Mouse (Mus musculus): ENCODE measurements around the gene Slc17a9. TPM values are rescaled to one million over a fixed set of nuclear protein-coding genes. Genes with fewer than 3 reads are reported as not detected.

The Slc17a9 gene
- total and polyA plus RNA-seq, 3 experiments: 6.7 to 16.1 TPM; not detected in 1

- Histone ChIP-seq H3K4me3 (ENCODE audit: control insufficient read depth in 1 of 2, insufficient read depth in 1 of 2, low read depth in 2 of 2, low read length in 2 of 2) (peak overlapping the region in 1 of 2 experiments; percentile 86; a peak in 2 of 4 replicates), H3K27ac (ENCODE audit: control insufficient read depth, low read depth, low read length) (peak overlapping the region; percentile 83), H3K9me3 (replicated peaks; ENCODE audit: insufficient read depth, low read length) (no peaks in the 10 kb centered on the region), H3K4me1 (ENCODE audit: control insufficient read depth in 1 of 2, insufficient read depth in 2 of 2, low read length in 2 of 2) (peaks cover 4 to 16% of the 10 kb centered on the region in 2 experiments), H3K9ac (ENCODE audit: control insufficient read depth, low read depth, low read length, poor library complexity, severe bottlenecking) (peak overlapping the region; percentile 95; the same call in 1 of the 2 replicates), H3K36me3 (ENCODE audit: control insufficient read depth in 1 of 2, insufficient read depth in 2 of 2, low read length in 2 of 2) (peaks cover 9 to 32% of the 10 kb centered on the region in 2 experiments), H3K27me3 (ENCODE audit: control insufficient read depth in 1 of 2, insufficient read depth in 2 of 2, low read length in 2 of 2) (no peaks in the 10 kb centered on the region), H3K79me2 (ENCODE audit: control insufficient read depth, insufficient read depth, low read length, poor library complexity) (peaks cover 45% of the 10 kb centered on the region)
- peak; percentile 91 for DNase-seq (ENCODE audit: low read depth, low spot score)
- TF ChIP-seq GATA1 (IDR thresholded peaks at IDR 0.05; ENCODE audit: low read depth, low read length) (peak; percentile 95), TAL1 (IDR thresholded peaks at IDR 0.05; ENCODE audit: low read length) (peak; percentile 86), MAZ (IDR thresholded peaks at IDR 0.05; ENCODE audit: low read depth, low read length) (no peak), TCF12 (IDR thresholded peaks at IDR 0.05; ENCODE audit: low read depth, low read length) (peak; percentile 88), TBP (IDR thresholded peaks at IDR 0.05; ENCODE audit: low read depth, low read length) (peak; percentile 48; the same call in 1 of the 2 replicates), ZNF384 (IDR thresholded peaks at IDR 0.05; ENCODE audit: low read depth, low read length) (no peak), MAFK (IDR thresholded peaks at IDR 0.05; ENCODE audit: borderline replicate concordance, low read depth, low read length) (no peak), MYC (IDR thresholded peaks at IDR 0.05; ENCODE audit: low read depth, low read length) (peak; percentile 76), KAT2A (conservative IDR thresholded peaks at IDR 0.05; ENCODE audit: low read depth, low read length) (no peak), CTCF (IDR thresholded peaks at IDR 0.05 in 2 of 3, conservative IDR thresholded peaks at IDR 0.05 in 1 of 3; ENCODE audit: control insufficient read depth in 1 of 3, insufficient read depth in 1 of 3, low read depth in 2 of 3, low read length in 3 of 3, poor library complexity in 1 of 3, severe bottlenecking in 1 of 3) (no peak), CHD1 (IDR thresholded peaks at IDR 0.05; ENCODE audit: low read depth, low read length) (no peak), E2F4 (IDR thresholded peaks at IDR 0.05; ENCODE audit: borderline replicate concordance, low read depth, low read length) (no peak), ETS1 (IDR thresholded peaks at IDR 0.05; ENCODE audit: low read depth, low read length) (peak; percentile 98), JUND (IDR thresholded peaks at IDR 0.05; ENCODE audit: low read depth, low read length) (no peak), MXI1 (IDR thresholded peaks at IDR 0.05; ENCODE audit: low read depth, low read length) (peak; percentile 63; the same call in 1 of the 2 replicates), POLR2A (IDR thresholded peaks at IDR 0.05; ENCODE audit: control insufficient read depth in 1 of 2, insufficient read depth in 1 of 2, low read depth in 1 of 2, low read length in 2 of 2, poor library complexity in 1 of 2) (peak in 1 of 2 experiments; percentile 63; a peak in 2 of 4 replicates), POLR2AphosphoS5 (IDR thresholded peaks at IDR 0.05; ENCODE audit: borderline replicate concordance, low read depth, low read length) (no peak), CHD2 (IDR thresholded peaks at IDR 0.05; ENCODE audit: low read length) (no peak), SIN3A (IDR thresholded peaks at IDR 0.05; ENCODE audit: low read length) (peak; percentile 71), NELFE (IDR thresholded peaks at IDR 0.05; ENCODE audit: low read depth, low read length) (peak; percentile 45), EP300 (IDR thresholded peaks at IDR 0.05; ENCODE audit: low read depth in 1 of 2, low read length in 2 of 2) (peak; percentile 72 to 89), ZMIZ1 (IDR thresholded peaks at IDR 0.05; ENCODE audit: low read depth, low read length) (no peak), UBTF (IDR thresholded peaks at IDR 0.05; ENCODE audit: borderline replicate concordance, insufficient read depth, low read depth, low read length) (no peak), POLR2AphosphoS2 (IDR thresholded peaks at IDR 0.05; ENCODE audit: low read length) (peak; percentile 33; the same call in 1 of the 2 replicates)
These were observed 12.9 kb upstream of the Slc17a9 start for GRCm38 (mm10) chr2:180712037-180712689.

Data from MEL (cell line).